Mouse (Mus musculus) myocyte (in vitro differentiated cells): ENCODE measurements around the gene Dcun1d1.

ENCODE experiments used
- E2F4 ChIP-seq: IDR thresholded peaks from one replicate; pipeline ENCODE4 v1.6.1; 2011; ENCODE audit warnings: mild to moderate bottlenecking, control low read depth, moderate library complexity; ENCODE audit not compliant: insufficient read depth
- MAX ChIP-seq: IDR thresholded peaks from one replicate; pipeline ENCODE4 v1.6.1; 2011; ENCODE audit warnings: low read depth, mild to moderate bottlenecking, control low read depth
- POLR2A ChIP-seq: IDR thresholded peaks from one replicate; pipeline ENCODE4 v1.6.1; 2011; ENCODE audit warnings: low read depth, mild to moderate bottlenecking, control low read depth, moderate library complexity; ENCODE audit not compliant: insufficient read length
- TCF12 ChIP-seq: IDR thresholded peaks from one replicate; pipeline ENCODE4 v1.6.1; 2011; ENCODE audit warnings: mild to moderate bottlenecking, control low read depth; ENCODE audit not compliant: poor library complexity, insufficient read depth, severe bottlenecking
- TCF3 ChIP-seq: IDR thresholded peaks from one replicate; pipeline ENCODE4 v1.6.1; 2011; ENCODE audit warnings: low read depth, control low read depth; ENCODE audit not compliant: insufficient read length

DNA sequence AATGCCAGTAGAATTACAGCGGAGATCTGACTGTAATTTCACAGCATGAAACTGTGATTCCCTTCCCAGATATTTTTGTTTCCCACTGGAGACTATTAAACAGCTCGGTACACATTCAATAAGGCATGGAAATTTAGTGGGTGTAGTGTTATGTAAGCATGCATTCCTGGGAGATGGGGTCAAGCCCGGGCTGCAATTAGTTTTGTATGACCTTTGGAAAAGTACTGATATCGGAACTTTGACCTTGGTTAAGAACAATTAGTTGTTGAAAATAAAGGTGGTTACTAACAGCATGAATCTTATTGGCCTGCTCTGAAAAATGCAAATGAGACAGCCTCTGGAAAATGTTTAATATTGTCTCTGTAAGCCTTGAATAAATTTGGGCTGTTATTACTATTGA lies 33.2 kb upstream of the Dcun1d1 start:
- TF ChIP-seq MAX, result no peak
- no peak for TF ChIP-seq E2F4
- no peak for TF ChIP-seq TCF3
- no peak for TF ChIP-seq TCF12
- no peak for TF ChIP-seq POLR2A
